Mouse (Mus musculus): Measurements from ENCODE around the gene Vamp1.
A peak's percentile ranks its signal among the peaks of the same experiment; 100 is the strongest.

Vamp1 gene

DNA sequence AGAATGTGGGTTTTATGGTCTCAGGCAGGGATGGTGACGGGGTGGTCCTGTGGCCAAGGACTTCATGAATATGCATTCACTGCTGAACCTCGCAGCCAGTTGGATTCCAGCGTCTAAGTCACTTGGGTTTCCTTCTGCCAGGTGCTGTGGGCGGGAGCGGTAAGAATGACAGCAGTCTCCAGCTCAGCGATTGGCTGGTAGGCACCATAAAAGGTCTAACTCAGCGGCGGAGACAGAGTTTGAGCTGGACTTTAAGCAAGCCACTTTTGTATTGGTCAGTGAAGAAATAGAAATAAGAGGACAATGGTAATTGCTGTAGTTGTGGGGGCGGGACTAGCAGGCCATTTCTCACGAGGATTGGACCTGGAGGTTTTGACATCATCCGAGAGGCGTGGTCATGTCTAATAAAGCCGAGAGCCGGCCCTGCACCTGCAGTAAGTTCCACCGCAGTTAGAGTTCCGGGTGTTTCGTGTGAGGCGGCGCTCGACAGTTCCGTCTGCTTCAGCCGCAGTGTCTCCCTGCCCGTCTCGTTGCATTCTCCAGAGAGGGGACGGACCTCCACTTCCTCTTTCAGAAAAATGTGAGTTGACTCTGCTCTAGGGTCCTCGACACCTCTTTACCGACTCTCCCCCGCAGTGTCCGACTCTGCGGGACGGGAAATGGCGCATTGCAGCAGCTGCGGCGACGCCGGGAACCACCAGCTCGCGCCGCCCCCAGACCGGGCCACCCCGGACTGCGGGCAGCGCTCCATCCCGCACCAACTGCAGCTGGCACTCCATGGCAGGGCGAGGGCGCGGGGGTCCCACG lies at the start of gene Vamp1:
TSS of gene Vamp1 (plus strand) at position 404 of the 807 bp plus-strand sequence.
- DNase-seq (ENCODE audit: low spot score in 2 of 2) = peak; percentile 94 to 98

DNA sequence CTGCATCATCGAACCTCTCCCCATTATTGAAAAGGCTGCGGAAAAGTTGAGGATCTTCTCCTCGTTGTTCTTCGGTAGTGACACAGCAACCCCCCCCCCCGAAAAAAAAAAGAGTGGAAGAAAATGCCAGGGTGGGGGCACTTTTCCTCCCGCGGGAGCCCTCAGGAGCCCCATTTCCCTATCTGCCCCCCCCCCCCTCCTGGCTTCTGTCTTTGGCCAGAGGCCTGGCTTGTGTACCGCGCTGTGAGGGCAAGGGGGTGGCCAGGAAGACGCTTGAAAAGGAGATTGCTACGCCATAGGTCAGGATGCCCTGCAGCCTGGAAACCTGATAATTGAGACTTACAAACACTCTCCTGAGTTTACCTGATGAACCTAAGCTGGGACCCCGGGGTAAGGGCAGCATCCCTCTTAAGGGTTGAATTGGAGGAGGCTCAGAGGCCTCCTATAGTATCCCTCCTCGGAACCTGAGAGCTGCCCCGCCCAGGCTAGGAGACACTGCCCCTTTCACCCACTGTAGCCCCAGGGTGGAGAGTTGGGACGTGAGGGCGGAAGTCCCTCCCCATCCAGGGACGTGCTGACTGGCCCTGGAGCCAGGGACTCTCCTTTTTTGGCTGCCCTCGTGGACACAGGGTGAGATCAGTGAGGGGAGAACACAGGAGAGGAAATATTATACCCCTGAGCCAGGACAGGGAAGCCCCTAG lies 49.1 kb upstream of the Vamp1 start, which contains the start of gene Gapdh:
TSS of gene Gapdh (minus strand) at position 417 of the 701 bp plus-strand sequence.
- DNase-seq (ENCODE audit: low spot score in 2 of 2) = peak in 1 of 2 experiments; percentile 33

DNA sequence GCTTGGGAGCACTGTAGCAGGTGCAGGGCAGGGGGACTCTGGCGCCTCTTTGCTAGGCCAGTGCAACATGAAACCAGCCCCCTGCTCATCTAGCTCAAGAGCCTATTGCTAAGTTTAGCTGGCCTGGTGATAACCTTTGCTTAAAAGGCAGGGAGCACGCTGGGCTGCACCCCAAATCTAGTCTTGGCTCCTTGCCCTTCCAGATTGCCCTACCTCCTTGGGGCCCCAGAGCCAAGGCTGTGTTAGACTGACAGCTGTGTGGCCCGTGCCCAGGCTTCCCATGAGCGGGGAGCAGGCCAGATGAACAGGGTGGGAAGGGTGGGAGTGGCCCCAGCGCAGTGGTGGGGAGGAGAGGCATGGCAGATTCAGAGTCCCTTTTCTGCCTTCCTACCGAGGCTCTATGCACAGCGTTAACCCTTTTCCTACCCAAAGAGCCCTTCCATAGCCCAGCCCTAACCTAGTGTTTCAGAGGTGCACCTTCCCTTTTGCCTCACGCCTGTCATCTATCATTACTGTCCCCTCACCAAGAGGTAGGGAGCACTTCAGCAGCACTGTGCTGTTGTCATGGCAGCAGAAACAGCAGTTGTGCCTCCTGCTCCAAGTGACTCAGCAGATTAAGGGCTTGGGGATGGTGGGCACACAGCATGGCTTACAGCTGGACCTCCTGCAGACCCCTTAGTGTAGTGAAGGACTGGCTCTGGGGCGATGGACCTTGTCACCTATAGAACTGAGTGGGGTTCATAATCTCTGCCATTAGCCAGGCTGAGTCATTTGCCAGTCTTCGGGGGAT lies 48.3 kb upstream of the Vamp1 start:
- peak; percentile 55 to 58 for DNase-seq (ENCODE audit: low spot score in 2 of 2)

DNA sequence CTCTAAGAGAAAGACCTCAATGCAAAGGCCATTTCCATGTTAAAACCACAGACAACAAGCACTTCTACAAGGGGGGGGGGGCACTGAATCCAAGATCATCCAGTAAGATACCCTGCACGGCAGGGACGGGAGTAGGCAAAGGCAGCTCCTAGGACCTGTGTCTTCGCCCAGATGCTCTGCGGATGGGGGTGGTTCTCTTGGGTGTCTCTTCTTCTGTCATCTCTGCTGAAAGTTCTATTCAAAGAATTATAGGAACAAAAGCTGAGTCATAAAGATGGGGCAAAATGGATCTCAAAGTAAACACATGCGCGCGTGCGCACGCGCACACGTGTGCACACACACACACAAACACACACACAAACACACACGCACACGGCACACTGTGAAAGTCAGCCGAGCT lies 47.3 kb upstream of the Vamp1 start:
- peak in 1 of 2 experiments; percentile 40 for DNase-seq (ENCODE audit: low spot score in 2 of 2)

- DNase-seq (ENCODE audit: low spot score in 2 of 2) = no peak
Observed at GRCm38 (mm10) chr6:125170194-125170593, 45.2 kb upstream of the Vamp1 start.

GRCm38 (mm10) chr6:125172474-125172873 lies 42.9 kb upstream of the Vamp1 start:
- no peak for DNase-seq (ENCODE audit: low spot score in 2 of 2)

- no peak for DNase-seq (ENCODE audit: low spot score in 2 of 2)
Observed at GRCm38 (mm10) chr6:125173256-125173655, 42.1 kb upstream of the Vamp1 start.

- no peak for DNase-seq (ENCODE audit: low spot score in 2 of 2)
Observed at GRCm38 (mm10) chr6:125175469-125175868, 39.9 kb upstream of the Vamp1 start.

GRCm38 (mm10) chr6:125179601-125180000 lies 35.8 kb upstream of the Vamp1 start:
- DNase-seq (ENCODE audit: low spot score in 2 of 2) = no peak

GRCm38 (mm10) chr6:125182133-125182532 lies 33.2 kb upstream of the Vamp1 start:
- DNase-seq (ENCODE audit: low spot score in 2 of 2) = no peak

- DNase-seq (ENCODE audit: low spot score in 2 of 2) = no peak
Observed at GRCm38 (mm10) chr6:125186203-125186602, 29.1 kb upstream of the Vamp1 start.

- no peak for DNase-seq (ENCODE audit: low spot score in 2 of 2)
Observed at GRCm38 (mm10) chr6:125190816-125191215, 24.5 kb upstream of the Vamp1 start.

DNA sequence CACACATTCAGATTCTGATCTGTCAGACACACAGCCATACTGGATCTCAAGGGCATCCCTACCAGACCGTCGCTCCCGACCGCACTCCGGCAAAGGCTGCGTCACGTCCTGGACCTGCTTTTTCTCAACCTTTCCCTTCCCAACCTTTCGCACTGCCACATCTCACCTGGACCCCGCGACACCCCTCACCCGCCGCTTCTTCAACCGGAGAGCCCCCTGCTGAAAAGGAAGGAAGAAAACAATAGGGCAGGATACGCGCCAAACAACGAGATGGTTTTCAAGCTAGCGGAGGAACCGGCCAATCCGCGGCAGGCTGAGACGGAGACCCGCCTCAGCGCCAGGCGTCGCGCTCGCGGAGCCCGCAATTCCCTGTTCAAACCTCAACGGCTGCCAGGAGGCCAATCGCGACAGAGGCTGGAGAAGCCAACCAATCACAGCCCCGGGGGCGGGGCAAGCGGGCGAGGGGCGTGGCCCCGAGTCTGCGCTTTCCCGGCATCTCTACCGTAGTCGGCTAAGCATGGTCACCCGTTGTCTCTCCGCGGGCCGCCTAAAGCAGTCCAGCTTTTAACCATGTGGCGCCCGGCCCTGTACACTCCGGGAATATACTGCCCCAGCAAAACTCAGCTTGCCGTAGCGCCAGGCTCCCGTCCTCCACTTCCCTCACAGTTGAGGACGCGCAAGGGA lies 23.9 kb upstream of the Vamp1 start, which contains the start of the genes Ncapd2 and Mrpl51:
TSS of gene Ncapd2 (minus strand) at position 370 of the 684 bp plus-strand sequence.
TSS of gene Mrpl51 (plus strand) at position 470 of the 684 bp plus-strand sequence.
- peak; percentile 94 to 98 for DNase-seq (ENCODE audit: low spot score in 2 of 2)

- peak; percentile 87 to 93 for DNase-seq (ENCODE audit: low spot score in 2 of 2)
Observed at GRCm38 (mm10) chr6:125192016-125192714, 23.2 kb upstream of the Vamp1 start.

GRCm38 (mm10) chr6:125192841-125193240 lies 22.5 kb upstream of the Vamp1 start:
- DNase-seq (ENCODE audit: low spot score in 2 of 2) = no peak

GRCm38 (mm10) chr6:125193390-125193789 lies 22.0 kb upstream of the Vamp1 start:
- DNase-seq (ENCODE audit: low spot score in 2 of 2) = no peak

- DNase-seq (ENCODE audit: low spot score in 2 of 2) = no peak
Observed at GRCm38 (mm10) chr6:125195541-125196075, 19.7 kb upstream of the Vamp1 start.

GRCm38 (mm10) chr6:125196301-125196700 lies 19.1 kb upstream of the Vamp1 start:
- DNase-seq (ENCODE audit: low spot score in 2 of 2) = no peak

DNA sequence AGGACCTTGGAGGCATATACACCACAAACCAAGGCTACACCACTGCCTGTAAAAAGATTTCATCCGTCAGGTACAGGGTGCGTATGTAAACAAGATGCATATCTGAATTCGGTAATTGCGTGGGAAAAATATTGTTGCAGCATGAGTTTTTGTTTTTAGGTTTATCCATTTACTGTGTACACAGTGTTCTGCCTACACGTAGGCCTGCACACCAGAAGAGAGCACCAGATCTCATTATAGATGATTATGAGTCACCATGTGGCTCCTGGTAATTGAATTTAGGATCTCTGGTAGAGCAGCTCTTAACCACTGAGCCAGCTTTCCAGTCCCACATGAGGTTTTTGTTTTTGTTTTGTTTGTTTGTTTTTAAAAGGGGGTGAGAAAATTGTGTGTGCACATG lies 18.2 kb upstream of the Vamp1 start:
- no peak for DNase-seq (ENCODE audit: low spot score in 2 of 2)

DNA sequence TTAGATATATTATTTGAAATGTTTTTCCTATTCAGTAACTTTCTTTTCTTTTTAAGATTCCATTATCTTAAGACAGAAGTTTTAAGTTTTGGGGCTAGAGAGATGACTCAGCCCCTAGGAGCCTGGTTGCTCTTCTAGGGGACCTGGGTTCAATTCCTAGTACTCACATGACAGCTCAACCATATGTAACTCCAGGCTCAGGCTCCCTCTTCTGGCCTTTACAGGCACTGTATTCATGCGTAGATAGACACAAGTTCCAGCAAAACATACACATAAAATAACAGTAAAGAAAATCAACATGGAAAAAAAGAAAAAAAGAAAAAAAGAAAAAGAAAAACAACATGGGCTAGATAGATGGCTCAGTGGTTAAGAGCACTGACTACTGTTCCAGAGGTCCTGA lies 4.9 kb upstream of the Vamp1 start:
- DNase-seq (ENCODE audit: low spot score in 2 of 2) = no peak

Data from frontal cortex, postnatal 36 days (tissue).